Mouse (Mus musculus): ENCODE results near the gene Sec14l1. TPM values are rescaled to one million over a fixed set of nuclear protein-coding genes. Genes with fewer than 3 reads are reported as not detected.

Sec14l1 gene
- polyA plus RNA-seq, 1 experiment from 2014 or later = 53.4 TPM

DNA sequence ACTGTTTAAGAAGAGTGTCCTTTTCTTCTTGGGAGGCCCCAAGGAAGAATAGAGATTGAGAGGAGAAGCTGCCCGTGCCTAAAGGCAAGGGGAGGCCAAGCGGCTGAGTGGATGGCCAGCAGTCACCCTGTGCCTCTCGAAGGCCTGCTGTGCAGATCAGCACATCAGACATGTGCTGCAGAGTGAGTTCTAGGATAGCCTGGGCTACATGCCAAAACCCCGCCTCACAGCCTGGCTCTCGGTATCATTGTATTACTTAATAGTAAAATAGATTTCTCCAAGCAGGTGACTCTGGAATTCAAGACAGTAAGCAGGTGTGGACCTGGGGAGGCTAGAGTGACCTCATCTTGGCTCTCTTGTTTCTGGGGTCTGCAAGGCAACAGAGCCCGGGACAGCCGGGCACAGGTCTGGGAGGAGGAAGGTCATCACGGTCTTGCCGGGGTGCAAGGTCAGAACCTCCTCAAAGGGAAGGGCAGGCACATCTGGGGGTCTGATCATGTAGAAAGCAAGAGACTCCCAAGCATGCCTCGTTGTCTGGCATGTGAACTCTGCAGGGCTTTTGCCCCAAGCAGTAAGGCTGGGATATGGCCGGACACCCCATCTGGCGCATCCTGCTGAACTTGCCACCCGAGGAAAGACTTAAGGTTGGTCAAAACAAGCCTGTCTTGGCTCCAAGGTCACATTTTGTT is 44.4 kb downstream of the Sec14l1 start:
- Histone ChIP-seq H3K4me2 (no peak overlapping the region), H3K4me1 (replicated peaks) (peaks cover 52% of the 10 kb centered on the region), H3K27ac (ENCODE audit: poor library complexity, severe bottlenecking) (no peak overlapping the region), H3K36me3 (peaks cover 56% of the 10 kb centered on the region), H3K27me3 (replicated peaks) (no peaks in the 10 kb centered on the region), H3K4me3 (no peak overlapping the region), H3K9ac (no peak overlapping the region), H3K9me3 (replicated peaks) (peaks cover 5% of the 10 kb centered on the region)
- WGBS = 86% methylated on average over 13 of the region's 13 CpGs
- ATAC-seq (ENCODE audit: insufficient number of reproducible peaks, low FRiP score) = no peak

DNA sequence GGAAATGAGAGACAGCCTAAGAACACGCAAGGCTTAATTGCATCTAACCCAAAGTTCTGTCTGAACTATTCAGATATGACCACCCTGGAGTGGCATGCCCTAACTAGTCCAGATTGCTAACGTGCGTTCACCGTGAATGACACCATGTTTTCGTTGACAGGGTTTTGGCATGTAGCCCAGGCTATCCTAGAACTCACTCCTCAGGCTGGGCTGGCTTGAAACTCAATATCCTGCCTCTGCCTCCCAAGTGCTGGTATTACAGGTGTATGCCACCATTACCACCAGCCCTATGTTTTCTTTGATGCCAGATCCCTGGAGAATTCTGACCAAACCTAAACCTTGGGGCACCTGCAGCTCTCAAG is 45.0 kb downstream of the Sec14l1 start:
- WGBS = 47% methylated on average over 5 of the region's 5 CpGs
- H3K36me3 ChIP-seq = peaks cover 51% of the 10 kb centered on the region
- H3K4me1 ChIP-seq (replicated peaks) = peaks cover 46% of the 10 kb centered on the region
- H3K27ac ChIP-seq (ENCODE audit: poor library complexity, severe bottlenecking) = no peak overlapping the region
- H3K9ac ChIP-seq = no peak overlapping the region
- no peak overlapping the region for H3K4me2 ChIP-seq
- no peaks in the 10 kb centered on the region for H3K27me3 ChIP-seq (replicated peaks)
- no peak overlapping the region for H3K4me3 ChIP-seq
- H3K9me3 ChIP-seq (replicated peaks) = peaks cover 5% of the 10 kb centered on the region
- no peak for ATAC-seq (ENCODE audit: insufficient number of reproducible peaks, low FRiP score)

DNA sequence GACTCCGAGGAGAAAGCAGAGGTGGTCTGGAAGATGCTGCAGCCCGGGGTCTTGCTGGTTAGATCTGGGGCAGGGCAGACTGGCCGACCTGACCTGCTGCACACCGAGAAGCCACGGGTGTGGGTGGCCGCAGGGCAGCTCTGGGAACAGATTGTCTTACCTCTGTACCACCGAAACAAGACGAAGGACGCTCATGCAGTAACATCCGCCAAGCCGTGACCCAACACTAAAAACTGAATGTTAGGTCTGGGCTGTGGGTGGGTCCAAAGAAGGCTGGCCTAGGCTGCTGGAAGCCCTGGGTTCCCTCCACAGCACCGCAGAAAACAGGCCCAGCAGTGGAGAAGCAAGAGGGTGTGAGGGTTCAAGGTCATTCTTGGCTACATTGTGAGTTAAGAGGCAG is 45.8 kb downstream of the Sec14l1 start:
- no peak overlapping the region for H3K27ac ChIP-seq (ENCODE audit: poor library complexity, severe bottlenecking)
- WGBS = 92% methylated on average over 12 of the region's 12 CpGs
- no peak overlapping the region for H3K4me3 ChIP-seq
- H3K27me3 ChIP-seq (replicated peaks) = 0 out of 2 replicates have a peak, but pooled peaks cover 3% of the 10 kb centered on the region
- peaks cover 5% of the 10 kb centered on the region for H3K9me3 ChIP-seq (replicated peaks)
- H3K36me3 ChIP-seq = peaks cover 42% of the 10 kb centered on the region
- H3K9ac ChIP-seq = no peak overlapping the region
- no peak overlapping the region for H3K4me2 ChIP-seq
- no peak for ATAC-seq (ENCODE audit: insufficient number of reproducible peaks, low FRiP score)
- H3K4me1 ChIP-seq (replicated peaks) = peaks cover 43% of the 10 kb centered on the region

DNA sequence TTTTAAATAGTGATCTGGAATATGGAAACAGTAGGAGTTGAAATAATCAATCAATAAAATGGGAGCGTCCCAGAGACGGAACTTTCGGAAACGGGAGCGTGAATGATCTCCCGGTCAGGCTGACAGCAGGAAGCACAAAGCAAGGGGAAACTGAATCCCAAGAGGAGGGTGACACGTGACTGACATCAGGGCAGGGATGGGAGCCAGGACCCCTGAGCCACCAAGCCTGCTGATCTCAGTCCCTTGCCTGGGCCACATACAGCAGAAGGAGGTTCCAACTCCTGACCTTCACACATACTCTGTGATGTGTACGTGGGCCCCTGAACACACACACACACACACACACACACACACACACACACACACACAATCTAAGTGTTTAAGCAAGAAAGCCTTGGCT is 46.6 kb downstream of the Sec14l1 start:
- 67% methylated on average over 8 of the region's 8 CpGs for WGBS
- ATAC-seq (ENCODE audit: insufficient number of reproducible peaks, low FRiP score) = no peak
- Histone ChIP-seq H3K4me3 (no peak overlapping the region), H3K27me3 (replicated peaks) (0 out of 2 replicates have a peak, but pooled peaks cover 3% of the 10 kb centered on the region), H3K4me1 (replicated peaks) (peaks cover 36% of the 10 kb centered on the region), H3K36me3 (peaks cover 36% of the 10 kb centered on the region), H3K4me2 (no peak overlapping the region), H3K27ac (ENCODE audit: poor library complexity, severe bottlenecking) (no peak overlapping the region), H3K9me3 (replicated peaks) (peaks cover 5% of the 10 kb centered on the region), H3K9ac (peak overlapping the region; percentile 25; the same call in 1 of the 2 replicates)

DNA sequence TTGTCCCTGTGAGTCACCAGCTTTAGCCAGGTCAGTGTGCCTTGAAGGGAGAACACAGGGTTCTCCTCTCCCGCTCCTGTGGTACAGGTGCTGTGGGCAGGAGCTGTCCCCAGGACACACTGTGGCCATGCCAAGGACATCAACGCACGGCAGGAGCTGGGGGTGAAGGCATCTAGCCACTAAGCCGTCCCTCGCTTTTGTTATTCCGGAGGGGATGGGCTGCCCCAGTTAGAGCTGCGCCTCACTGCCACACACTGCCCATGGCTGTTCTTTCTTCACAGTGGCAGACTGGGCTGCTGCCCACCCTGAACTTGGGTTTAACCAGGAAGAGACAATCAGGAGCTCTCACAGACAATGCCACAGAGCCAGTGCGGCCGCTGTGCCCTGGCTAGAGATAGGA is 48.1 kb downstream of the Sec14l1 start:
- Histone ChIP-seq H3K9me3 (replicated peaks) (peaks cover 5% of the 10 kb centered on the region), H3K4me1 (replicated peaks) (peaks cover 30% of the 10 kb centered on the region), H3K36me3 (peaks cover 21% of the 10 kb centered on the region), H3K4me3 (no peak overlapping the region), H3K4me2 (peak overlapping the region; percentile 10; the same call in 1 of the 2 replicates), H3K27ac (ENCODE audit: poor library complexity, severe bottlenecking) (no peak overlapping the region), H3K27me3 (replicated peaks) (0 out of 2 replicates have a peak, but pooled peaks cover 3% of the 10 kb centered on the region), H3K9ac (no peak overlapping the region)
- no peak for ATAC-seq (ENCODE audit: insufficient number of reproducible peaks, low FRiP score)
- WGBS = 61% methylated on average over 9 of the region's 9 CpGs

DNA sequence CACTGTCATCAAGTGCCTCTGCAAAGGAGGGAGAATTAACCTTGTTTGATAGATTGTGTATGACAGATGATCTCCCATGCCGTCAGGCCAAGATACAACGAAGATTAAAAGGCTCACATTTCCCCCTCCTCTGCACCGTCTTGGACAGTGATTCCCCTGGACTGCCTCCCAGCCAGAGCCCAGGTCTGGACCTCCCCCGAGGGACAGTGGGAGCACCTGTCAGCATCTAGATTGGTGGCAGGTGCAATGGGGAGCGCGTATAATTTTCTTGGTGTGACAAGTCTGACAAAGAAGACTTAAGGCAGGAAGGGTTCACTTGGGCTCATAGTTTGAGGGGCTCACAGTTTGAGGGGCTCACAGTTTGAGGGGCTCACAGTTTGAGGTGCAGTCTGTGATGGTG is 48.8 kb downstream of the Sec14l1 start:
- Histone ChIP-seq H3K4me1 (replicated peaks) (peaks cover 23% of the 10 kb centered on the region), H3K4me3 (no peak overlapping the region), H3K27ac (ENCODE audit: poor library complexity, severe bottlenecking) (no peak overlapping the region), H3K27me3 (replicated peaks) (0 out of 2 replicates have a peak, but pooled peaks cover 3% of the 10 kb centered on the region), H3K4me2 (no peak overlapping the region), H3K36me3 (peaks cover 15% of the 10 kb centered on the region), H3K9me3 (replicated peaks) (peaks cover 5% of the 10 kb centered on the region), H3K9ac (no peak overlapping the region)
- no peak for ATAC-seq (ENCODE audit: insufficient number of reproducible peaks, low FRiP score)
- WGBS = 64% methylated on average over 6 of the region's 6 CpGs

DNA sequence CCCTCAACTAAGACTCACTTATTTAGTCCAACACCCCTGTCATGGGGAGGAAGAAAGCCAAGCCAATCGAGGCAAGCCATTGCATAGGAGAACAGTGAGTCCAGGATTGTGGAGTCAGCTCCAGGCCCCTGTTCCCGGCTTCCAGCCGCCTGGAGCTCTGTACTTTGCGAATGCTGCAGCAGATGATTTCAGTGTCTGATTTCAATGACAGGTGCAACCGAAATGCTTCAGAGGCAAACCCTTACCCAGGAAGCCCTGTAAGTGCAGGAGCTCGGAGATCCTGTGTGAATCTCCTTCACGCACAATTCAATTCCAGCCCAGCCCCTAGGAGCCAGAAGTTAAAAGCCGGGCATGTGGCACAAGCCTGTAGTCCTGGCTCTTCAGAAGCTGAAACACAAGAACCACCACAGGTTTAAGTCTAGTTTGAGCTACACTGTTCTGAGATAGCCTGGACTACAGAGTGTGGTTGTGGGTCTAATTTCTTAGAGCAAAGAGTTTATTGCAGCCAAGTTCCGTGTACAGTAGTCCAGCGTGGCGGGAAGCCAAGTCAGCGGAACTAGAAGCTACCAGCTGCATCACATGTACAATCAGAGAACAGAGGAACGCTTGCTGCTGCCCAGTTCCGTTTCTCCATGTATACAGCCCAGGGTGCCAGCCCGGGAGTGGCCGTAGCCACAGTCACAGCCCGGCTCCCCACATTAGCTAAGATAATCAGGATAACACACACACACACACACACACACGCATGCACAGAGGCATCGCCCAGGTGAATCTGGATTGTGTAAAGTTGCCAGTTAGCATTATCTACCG is 53.5 kb downstream of the Sec14l1 start:
- H3K27me3 ChIP-seq (replicated peaks) = 0 out of 2 replicates have a peak, but pooled peaks cover 3% of the 10 kb centered on the region
- WGBS = 80% methylated on average over 20 of the region's 20 CpGs
- H3K27ac ChIP-seq (ENCODE audit: poor library complexity, severe bottlenecking) = no peak overlapping the region
- H3K4me2 ChIP-seq = no peak overlapping the region
- peaks cover 5% of the 10 kb centered on the region for H3K9me3 ChIP-seq (replicated peaks)
- H3K4me3 ChIP-seq = no peak overlapping the region
- ATAC-seq (ENCODE audit: insufficient number of reproducible peaks, low FRiP score) = no peak
- H3K4me1 ChIP-seq (replicated peaks) = peaks cover 3% of the 10 kb centered on the region
- H3K9ac ChIP-seq = no peak overlapping the region
- H3K36me3 ChIP-seq = no peaks in the 10 kb centered on the region

DNA sequence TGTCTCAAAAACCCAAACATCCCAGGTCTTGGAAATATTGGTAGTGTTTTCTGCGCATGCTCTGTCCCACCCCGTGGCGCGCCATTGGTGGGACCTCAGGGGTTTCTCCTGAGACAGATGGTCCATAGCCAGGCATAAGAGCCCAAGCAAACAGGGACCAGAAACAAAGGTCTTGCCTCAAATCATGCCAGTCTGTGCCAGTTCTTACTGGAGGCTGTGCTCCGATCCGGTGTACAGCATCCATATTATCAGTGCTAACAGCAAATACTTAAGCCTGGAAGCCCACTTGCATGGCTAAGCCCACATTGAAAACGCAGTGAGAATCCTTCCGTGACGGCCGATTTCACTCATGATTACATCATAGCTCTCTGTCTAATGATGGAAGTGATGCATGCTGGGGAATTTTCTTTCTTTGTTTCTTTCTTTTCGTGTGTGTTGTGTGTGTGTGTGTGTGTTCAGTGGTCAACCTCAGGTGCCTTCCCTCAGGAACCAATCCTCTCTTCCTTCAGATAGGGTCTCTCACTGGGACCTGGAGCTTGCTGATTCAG is 54.2 kb downstream of the Sec14l1 start:
- no peak overlapping the region for H3K4me3 ChIP-seq
- H3K4me1 ChIP-seq (replicated peaks) = no peaks in the 10 kb centered on the region; the same call in 1 of the 2 replicates
- H3K4me2 ChIP-seq = no peak overlapping the region
- ATAC-seq (ENCODE audit: insufficient number of reproducible peaks, low FRiP score) = no peak
- 91% methylated on average over 11 of the region's 11 CpGs for WGBS
- no peak overlapping the region for H3K27ac ChIP-seq (ENCODE audit: poor library complexity, severe bottlenecking)
- H3K27me3 ChIP-seq (replicated peaks) = 0 out of 2 replicates have a peak, but pooled peaks cover 3% of the 10 kb centered on the region
- no peaks in the 10 kb centered on the region for H3K36me3 ChIP-seq
- no peak overlapping the region for H3K9ac ChIP-seq
- 0 out of 2 replicates have a peak, but pooled peaks cover under 1% of the 10 kb centered on the region for H3K9me3 ChIP-seq (replicated peaks)

DNA sequence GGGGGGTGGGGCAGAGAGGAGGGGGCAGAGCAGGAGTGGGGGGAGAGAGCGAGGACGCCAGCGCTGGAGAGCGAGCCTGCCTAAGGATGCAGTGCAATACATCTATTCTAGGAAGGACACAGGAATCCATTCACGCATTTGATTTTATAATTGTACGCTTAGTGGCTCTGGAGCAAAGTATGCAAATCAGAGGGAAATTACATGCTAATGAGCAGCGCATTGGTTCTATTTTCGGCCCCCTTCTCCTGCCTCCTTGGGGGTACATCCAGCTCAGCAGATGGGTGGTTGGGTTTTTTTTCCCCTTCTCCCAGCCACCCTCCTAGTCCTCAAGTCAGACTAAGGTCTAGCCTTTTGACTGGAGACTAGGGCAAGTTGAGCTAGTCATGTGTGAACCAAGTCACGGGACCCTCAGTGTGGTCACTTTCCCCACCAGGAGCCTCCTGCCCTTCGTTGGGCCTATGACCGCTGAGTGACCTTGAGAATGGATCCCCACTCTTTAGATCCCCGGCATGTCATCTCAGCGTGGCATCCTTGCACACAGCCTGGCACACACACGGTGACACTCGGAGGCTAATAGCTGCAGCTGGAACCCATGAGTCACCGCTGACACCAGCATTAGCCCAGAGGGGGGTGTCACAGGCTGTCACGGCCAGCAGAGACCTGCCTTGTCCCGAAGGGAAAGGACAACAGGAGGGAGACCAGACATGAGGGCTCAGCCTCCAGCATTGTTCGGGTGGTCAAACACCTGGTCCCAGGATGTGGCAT is 55.0 kb downstream of the Sec14l1 start:
- Histone ChIP-seq H3K27me3 (replicated peaks) (0 out of 2 replicates have a peak, but pooled peaks cover 3% of the 10 kb centered on the region), H3K27ac (ENCODE audit: poor library complexity, severe bottlenecking) (no peak overlapping the region), H3K9me3 (replicated peaks) (no peaks in the 10 kb centered on the region), H3K36me3 (no peaks in the 10 kb centered on the region), H3K4me2 (no peak overlapping the region), H3K4me1 (replicated peaks) (peaks cover 7% of the 10 kb centered on the region; the same call in 1 of the 2 replicates), H3K9ac (no peak overlapping the region), H3K4me3 (no peak overlapping the region)
- ATAC-seq (ENCODE audit: insufficient number of reproducible peaks, low FRiP score) = no peak
- whole genome bisulfite sequencing = 90% methylated on average over 19 of the region's 19 CpGs

DNA sequence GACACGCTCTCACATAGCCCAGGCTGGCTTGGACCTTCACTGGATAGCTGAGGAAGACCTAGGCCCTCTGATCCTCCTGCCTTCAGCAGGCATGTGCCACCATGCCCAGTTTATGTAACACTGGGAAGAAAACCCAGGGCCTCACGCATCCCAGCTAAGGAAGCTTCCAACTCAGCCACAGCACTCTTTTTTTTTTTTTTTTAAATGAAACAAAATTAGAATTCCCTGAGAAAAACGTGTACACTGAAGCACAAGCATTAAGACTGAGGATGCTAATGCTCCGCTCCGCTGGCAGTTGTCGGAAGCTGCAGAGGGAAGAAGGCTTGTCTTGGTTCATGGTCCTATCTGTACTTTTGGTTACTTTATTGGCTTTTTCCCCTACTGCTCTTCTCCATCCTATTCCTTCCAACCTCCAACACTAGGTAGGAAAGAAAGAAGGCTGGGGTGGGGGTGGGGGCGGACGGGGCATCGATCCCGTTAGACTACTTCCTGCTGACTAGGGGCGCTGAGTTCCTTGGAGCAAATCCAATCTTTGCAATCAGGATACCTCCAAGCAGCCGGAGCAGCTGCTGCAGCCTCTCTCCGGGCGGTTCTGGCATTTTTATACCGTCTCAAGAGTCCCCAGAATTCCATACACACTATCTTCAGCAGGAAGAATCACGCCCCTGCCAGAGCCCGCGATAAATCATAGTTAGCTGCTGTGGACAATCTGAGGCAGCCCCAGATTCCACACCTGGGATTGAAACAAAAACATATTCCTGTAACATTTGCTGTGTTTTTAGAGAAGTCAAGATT is 59.3 kb downstream of the Sec14l1 start:
- ATAC-seq (ENCODE audit: insufficient number of reproducible peaks, low FRiP score) = no peak
- Histone ChIP-seq H3K9ac (no peak overlapping the region), H3K4me2 (peak overlapping the region; percentile 61), H3K4me3 (peak overlapping the region; percentile 27), H3K27me3 (replicated peaks) (no peaks in the 10 kb centered on the region), H3K4me1 (replicated peaks) (peaks cover 16% of the 10 kb centered on the region; the same call in 1 of the 2 replicates), H3K36me3 (no peaks in the 10 kb centered on the region), H3K9me3 (replicated peaks) (no peaks in the 10 kb centered on the region), H3K27ac (ENCODE audit: poor library complexity, severe bottlenecking) (0 out of 2 replicates have a peak overlapping the region, but pooled peaks have one; percentile 14)
- WGBS = 33% methylated on average over 18 of the region's 18 CpGs

All from heart, embryonic 12.5 days (tissue).